Mouse (Mus musculus) cerebellum, adult 2 months (tissue): Measurements from ENCODE around the gene Tmed1.

ENCODE experiments used
- CTCF ChIP-seq: fragments of 200-500 bp; IDR thresholded peaks from 2 replicates; pipeline ENCODE4 v1.5.1; 2011; ENCODE audit warnings: low read depth, mild to moderate bottlenecking, control low read depth, low read length, moderate library complexity, borderline replicate concordance; ENCODE audit not compliant: insufficient read depth
- POLR2A ChIP-seq: fragments of 200-500 bp; IDR thresholded peaks from 2 replicates; pipeline ENCODE4 v1.6.1; 2011; ENCODE audit warnings: low read length, control low read depth, borderline replicate concordance; ENCODE audit not compliant: insufficient read depth

GRCm38 (mm10) chr9:21545351-21545915 lies 35.4 kb upstream of the Tmed1 start:
- TF ChIP-seq POLR2A (no peak), CTCF (no peak)
